Mouse (Mus musculus) midbrain, embryonic 15.5 days (tissue): ENCODE measurements around the gene Slc12a9. TPM values are rescaled to one million over a fixed set of nuclear protein-coding genes. Genes with fewer than 3 reads are reported as not detected.

Experiments
- ATAC-seq: fragments of 200-750 bp; cut with Nextera tagmentation; replicated peaks from 2 replicates; pipeline ENCODE4 v1.8.0; 2017; ENCODE audit warnings: moderate TSS enrichment
- H3K27ac ChIP-seq: fragments of 300-500 bp; sonication (generic); 2 replicates; pipeline ENCODE4 v1.5.1; 2015; ENCODE audit warnings: mild to moderate bottlenecking, inconsistent platforms
- H3K27me3 ChIP-seq: fragments of 300-500 bp; sonication (generic); replicated peaks from 2 replicates; pipeline ENCODE4 v1.6.1; 2015; ENCODE audit warnings: inconsistent platforms
- H3K36me3 ChIP-seq: fragments of 300-500 bp; sonication (generic); replicated peaks from 2 replicates; pipeline ENCODE4 v1.6.1; 2015; ENCODE audit warnings: inconsistent platforms
- H3K4me1 ChIP-seq: fragments of 300-500 bp; sonication (generic); 2 replicates; pipeline ENCODE4 v1.6.1; 2015; ENCODE audit warnings: inconsistent platforms
- H3K4me2 ChIP-seq: fragments of 300-500 bp; sonication (generic); 2 replicates; pipeline ENCODE4 v1.6.1; 2015; ENCODE audit warnings: inconsistent platforms, mild to moderate bottlenecking, moderate library complexity
- H3K4me3 ChIP-seq: fragments of 300-500 bp; sonication (generic); 2 replicates; pipeline ENCODE4 v1.5.1; 2015; ENCODE audit warnings: mild to moderate bottlenecking, inconsistent platforms
- H3K9ac ChIP-seq: fragments of 300-500 bp; sonication (generic); 2 replicates; pipeline ENCODE4 v1.6.1; 2015; ENCODE audit warnings: mild to moderate bottlenecking, inconsistent platforms
- H3K9me3 ChIP-seq: fragments of 300-500 bp; sonication (generic); 2 replicates; pipeline ENCODE4 v1.6.1; 2016; ENCODE audit warnings: inconsistent platforms
- WGBS: fragments of 180-500 bp; shearing (Covaris S2); methylation state at CpG from one replicate; pipeline ENCODE4 v1.1.7; 2015; ENCODE audit warnings: mixed read lengths; 5-methylcytosine and 5-hydroxymethylcytosine counted together
- polyA plus RNA-seq: library from polyadenylated mRNA; unstranded; fragments of >200 nt; fragmentation: Nextera tagmentation; extraction: Ambion mirVana; gene quantifications from 2 replicates; pipeline ENCODE4 v1.2.1, GENCODE M21; 2015

The Slc12a9 gene
- polyA plus RNA-seq, 1 experiment from 2014 or later = 29.5 TPM

DNA sequence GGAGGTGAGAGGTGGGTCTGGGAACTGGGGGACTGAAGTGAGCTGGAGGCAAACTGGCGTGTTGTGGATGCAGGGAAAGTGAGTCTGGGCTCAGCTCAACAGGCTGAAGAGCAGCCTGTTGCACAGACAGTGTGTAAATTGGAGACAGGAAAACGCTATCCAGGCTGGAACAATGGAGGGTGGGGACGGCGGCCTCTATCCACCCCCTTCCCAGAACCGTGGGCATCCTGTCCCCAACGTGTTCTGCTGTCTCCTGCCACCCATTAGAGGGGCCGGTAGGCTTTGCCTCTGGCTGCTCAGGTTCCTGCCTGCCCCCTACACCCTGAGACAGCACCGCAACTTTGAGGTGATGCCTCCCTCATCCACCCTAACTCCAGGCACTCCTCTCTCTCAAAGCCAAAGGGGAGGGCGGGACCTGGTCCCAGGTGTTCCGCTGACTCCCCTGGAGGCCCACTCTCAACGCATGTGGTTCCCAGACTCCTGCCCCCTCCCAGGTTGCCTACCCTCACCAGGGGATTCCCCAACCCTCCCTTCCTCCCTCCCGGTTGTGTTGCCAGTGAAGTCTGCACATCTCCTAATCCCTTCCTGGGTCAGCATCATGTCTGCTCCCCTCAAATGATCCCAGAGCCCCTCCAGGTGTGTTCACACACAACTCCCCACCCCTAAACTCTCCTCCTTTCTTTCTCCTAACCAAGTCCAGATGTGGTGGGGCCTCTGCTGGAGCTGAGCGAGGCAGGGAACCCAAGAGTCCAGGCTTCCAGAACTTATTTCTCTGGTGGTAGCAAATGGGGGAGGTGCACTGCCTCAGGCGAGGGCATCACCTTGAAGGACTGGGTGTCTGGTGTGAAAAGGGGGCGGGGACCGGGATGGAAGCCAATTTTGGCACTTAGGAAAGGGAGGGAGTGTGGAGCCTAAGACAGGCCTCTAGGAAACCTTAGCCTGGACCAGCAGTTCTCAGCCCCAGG, 18.9 kb upstream of the Slc12a9 start:
- ATAC-seq = no peak
- Histone ChIP-seq H3K4me2 (peak overlapping the region; percentile 95), H3K36me3 (no peaks in the 10 kb centered on the region), H3K4me3 (peak overlapping the region; percentile 49), H3K9ac (no peak overlapping the region), H3K27me3 (peaks cover 16% of the 10 kb centered on the region; the same call in 1 of the 2 replicates), H3K9me3 (no peaks in the 10 kb centered on the region), H3K4me1 (peaks cover 38% of the 10 kb centered on the region), H3K27ac (no peak overlapping the region)
- 24% methylated on average over 16 of the region's 16 CpGs for WGBS

DNA sequence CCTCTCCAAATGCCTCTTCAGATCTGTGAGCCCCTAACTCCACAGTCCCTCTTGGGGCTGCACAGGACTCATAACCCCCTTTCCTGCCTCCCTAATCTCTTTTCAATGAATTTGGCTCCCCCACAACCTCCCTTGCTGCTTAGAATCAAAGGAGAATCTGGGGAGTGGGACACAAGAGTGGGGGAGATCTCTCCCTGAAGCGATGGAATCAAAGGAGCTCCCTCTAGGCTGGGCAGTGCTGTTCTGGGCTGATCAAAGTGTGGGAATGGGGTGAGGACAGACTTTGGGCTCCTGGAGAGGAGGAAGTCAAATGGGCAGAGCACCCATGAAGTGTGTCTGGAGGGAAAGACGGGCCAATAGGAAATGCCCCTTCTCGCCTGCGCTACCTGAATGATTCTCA, 18.0 kb upstream of the Slc12a9 start:
- H3K36me3 ChIP-seq = no peaks in the 10 kb centered on the region
- peaks cover 38% of the 10 kb centered on the region for H3K4me1 ChIP-seq
- H3K9me3 ChIP-seq = no peaks in the 10 kb centered on the region
- peak overlapping the region; percentile 49 for H3K4me3 ChIP-seq
- no peak for ATAC-seq
- H3K27ac ChIP-seq = 0 out of 2 replicates have a peak overlapping the region, but pooled peaks have one; percentile 44
- H3K9ac ChIP-seq = 0 out of 2 replicates have a peak overlapping the region, but pooled peaks have one; percentile 8
- H3K4me2 ChIP-seq = peak overlapping the region; percentile 95
- H3K27me3 ChIP-seq = peaks cover 16% of the 10 kb centered on the region; the same call in 1 of the 2 replicates
- 10% methylated on average over 4 of the region's 4 CpGs for WGBS

DNA sequence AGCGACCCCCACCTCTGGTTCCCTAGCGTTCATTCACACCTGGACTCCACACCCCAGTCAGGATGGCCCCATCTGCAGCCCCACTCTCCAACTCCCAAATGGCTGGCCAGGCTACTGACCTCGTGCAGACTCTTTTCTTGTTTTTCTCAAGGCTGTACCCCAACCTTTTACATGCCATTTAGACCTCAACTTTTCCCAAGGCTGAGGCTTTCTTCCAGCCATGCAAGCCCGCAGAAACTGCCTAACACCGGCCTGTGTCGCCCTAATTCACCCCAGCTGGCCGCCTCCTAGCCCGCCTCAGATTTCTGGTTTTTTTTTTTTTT, 17.6 kb upstream of the Slc12a9 start:
- H3K27ac ChIP-seq = 0 out of 2 replicates have a peak overlapping the region, but pooled peaks have one; percentile 44
- peaks cover 38% of the 10 kb centered on the region for H3K4me1 ChIP-seq
- peaks cover 16% of the 10 kb centered on the region; the same call in 1 of the 2 replicates for H3K27me3 ChIP-seq
- peak overlapping the region; percentile 49 for H3K4me3 ChIP-seq
- 4% methylated on average over 8 of the region's 8 CpGs for WGBS
- peak overlapping the region; percentile 95 for H3K4me2 ChIP-seq
- H3K9ac ChIP-seq = 0 out of 2 replicates have a peak overlapping the region, but pooled peaks have one; percentile 8
- H3K9me3 ChIP-seq = no peaks in the 10 kb centered on the region
- no peak for ATAC-seq
- H3K36me3 ChIP-seq = no peaks in the 10 kb centered on the region

DNA sequence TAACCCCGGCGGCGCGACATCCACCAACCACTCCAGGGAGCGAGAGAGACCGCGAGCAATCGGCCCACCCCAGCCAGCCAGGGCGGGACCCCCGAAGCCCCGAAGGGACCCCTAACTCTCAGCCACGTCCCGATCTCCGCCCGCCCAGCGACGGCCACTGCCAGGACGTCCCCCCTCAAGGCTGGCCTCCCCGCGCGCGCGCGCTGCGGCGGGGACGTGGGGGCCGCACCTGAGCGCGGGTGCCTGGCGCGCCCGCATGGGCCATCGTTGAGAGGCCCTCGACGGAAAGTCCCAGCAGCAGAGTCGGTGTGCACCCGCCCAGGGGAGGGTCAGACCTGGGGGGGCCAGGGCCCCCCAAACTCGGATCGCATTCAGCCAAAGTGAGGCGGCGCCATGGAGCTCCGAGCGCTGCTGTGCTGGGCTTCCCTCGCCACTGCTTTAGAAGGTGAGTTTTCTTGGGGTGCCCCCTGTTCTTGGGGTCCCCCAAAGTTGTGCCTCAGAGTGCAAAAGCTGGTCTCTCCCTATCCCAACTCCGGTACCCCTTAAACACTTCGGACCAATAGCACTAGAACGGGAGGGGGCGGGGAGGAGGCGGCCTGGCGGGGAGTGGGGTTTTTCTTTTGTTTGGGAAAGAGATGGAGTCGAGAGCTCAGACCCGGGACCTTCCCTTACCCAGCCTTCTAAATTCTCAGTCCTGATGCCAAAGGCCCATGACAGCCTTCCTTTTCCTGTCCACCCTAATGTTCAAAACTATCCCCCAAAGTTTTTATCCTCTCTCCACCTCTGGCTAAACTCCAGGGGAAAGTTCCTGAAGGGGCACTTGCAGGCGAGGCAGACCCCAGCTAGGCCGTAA, 17.0 kb upstream of the Slc12a9 start:
- Histone ChIP-seq H3K9me3 (no peaks in the 10 kb centered on the region), H3K4me1 (peaks cover 38% of the 10 kb centered on the region), H3K4me2 (peak overlapping the region; percentile 95), H3K36me3 (no peaks in the 10 kb centered on the region), H3K27me3 (peaks cover 16% of the 10 kb centered on the region; the same call in 1 of the 2 replicates), H3K4me3 (peak overlapping the region; percentile 49), H3K9ac (peak overlapping the region; percentile 56), H3K27ac (peak overlapping the region; percentile 62)
- peak; percentile 44 for ATAC-seq
- under 1% methylated on average over 55 of the region's 55 CpGs for WGBS

DNA sequence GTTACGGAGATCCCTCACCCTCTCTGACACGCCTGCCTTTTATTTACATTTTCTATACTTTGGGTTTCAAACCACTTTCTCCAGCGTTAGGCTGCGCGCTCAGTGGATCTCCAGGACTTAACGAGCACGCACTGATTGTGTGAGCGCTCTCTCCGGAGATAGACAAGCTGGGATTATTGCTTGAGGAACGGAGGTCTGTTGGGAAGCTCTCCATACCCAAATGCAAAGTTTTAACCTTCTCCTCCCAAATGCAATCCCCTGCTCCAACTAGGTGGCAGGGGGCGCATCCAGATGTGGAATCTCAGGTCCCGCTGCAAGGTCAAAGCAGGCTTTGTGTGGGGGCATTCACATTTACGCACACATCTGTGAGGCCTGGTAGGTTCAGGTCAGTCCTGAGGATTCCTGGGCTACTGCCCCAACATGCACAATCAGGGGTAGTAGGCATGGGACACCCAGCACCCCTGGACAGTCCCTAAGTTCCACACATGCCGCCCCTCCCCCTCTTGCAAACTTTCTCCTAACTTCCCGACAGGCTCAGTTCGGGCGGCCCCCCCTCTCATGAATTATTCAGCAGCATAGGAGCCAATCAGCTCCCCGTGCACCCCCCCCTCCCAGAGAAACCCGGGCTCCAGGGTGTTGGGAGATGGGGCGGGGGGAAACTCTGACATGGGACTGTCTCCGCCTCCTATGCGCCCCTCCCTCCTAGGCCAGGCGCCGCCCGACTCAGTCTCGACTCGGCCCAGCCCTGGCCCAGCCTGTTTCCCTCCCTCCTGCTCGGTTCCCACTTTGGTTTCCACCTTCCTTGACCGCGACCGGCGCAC, 16.2 kb upstream of the Slc12a9 start, which contains the start of gene Ephb4:
Gene Ephb4, plus strand, starts transcription at position 726 of the 821 bp plus-strand sequence.
- H3K36me3 ChIP-seq = no peaks in the 10 kb centered on the region
- H3K27me3 ChIP-seq = peaks cover 16% of the 10 kb centered on the region; the same call in 1 of the 2 replicates
- peak within 1 kb of the TSS; percentile 49 for H3K4me3 ChIP-seq
- peak within 1 kb of the TSS; percentile 95 for H3K4me2 ChIP-seq
- H3K27ac ChIP-seq = peak within 1 kb of the TSS; percentile 62
- peak; percentile 90 for ATAC-seq
- H3K9ac ChIP-seq = peak within 1 kb of the TSS; percentile 56
- H3K4me1 ChIP-seq = peaks cover 38% of the 10 kb centered on the region
- H3K9me3 ChIP-seq = no peaks in the 10 kb centered on the region
- WGBS = under 1% methylated on average over 31 of the region's 32 CpGs

DNA sequence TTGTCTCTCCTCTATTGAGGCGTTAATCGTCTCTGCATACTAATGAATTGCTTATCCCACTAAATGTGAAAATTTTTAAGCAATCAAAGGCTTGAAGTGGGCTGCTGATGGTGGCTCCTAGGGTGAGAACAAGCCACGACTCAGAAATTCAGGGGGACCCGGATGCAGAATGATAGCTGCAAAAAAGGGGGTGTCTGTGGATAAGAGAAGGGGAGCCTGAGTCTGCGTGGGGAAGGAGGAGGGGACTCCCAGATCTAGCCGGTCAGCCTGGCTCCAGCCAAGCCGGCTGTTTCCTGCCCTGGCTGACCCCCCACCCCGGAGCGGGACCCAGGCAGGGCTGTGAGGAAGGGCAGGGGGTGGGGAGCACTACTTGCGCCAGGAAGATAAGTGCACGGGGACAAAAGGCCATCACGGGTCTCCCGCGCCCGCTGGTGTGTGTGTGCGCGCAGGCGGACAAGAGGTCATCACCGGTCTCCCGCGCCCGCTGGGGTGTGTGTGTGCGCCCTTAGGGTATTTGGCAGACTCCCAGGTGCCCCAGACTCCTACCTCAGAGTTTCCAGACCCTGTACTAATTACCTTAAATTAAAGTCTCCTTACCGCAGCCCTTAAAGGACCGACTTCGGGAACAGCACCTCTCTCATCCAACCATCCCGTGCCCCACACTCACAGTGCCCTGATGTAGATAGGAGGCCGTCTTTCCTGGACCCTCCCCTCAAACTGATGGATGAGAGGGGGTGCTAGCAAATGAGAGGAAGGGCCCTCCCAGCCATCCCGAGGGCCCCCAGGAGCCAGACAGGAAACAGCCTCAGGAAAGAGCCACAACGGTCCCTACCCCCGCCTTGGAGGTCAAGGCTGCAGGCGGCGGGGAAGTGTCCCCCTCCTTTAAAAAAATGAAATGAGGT, 15.3 kb upstream of the Slc12a9 start:
- WGBS = under 1% methylated on average over 31 of the region's 33 CpGs
- ATAC-seq = no peak; the same call in 1 of the 2 replicates
- Histone ChIP-seq H3K27ac (no peak overlapping the region), H3K27me3 (peaks cover 16% of the 10 kb centered on the region; the same call in 1 of the 2 replicates), H3K4me3 (peak overlapping the region; percentile 49), H3K9me3 (no peaks in the 10 kb centered on the region), H3K36me3 (no peaks in the 10 kb centered on the region), H3K4me1 (peaks cover 38% of the 10 kb centered on the region), H3K4me2 (peak overlapping the region; percentile 95), H3K9ac (peak overlapping the region; percentile 27; the same call in 1 of the 2 replicates)

DNA sequence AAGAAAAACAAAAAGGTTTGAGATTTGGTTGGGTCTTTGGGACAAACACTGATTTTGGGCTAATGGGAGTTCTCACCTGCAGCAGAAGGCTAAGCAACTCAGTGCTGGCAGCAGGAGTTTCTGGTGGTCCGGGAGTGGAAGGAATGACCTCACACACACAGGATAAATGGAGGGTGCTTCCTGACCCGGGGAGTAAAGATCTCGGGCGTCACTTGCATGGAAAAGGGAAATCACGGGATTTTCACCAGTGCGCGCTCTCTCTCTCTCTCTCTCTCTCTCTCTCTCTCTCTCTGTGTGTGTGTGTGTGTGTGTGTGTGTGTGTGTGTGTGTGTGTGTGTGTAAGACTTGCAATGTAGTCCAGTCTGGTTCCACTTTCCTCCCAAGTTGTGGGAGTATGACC, 14.5 kb upstream of the Slc12a9 start:
- ATAC-seq = no peak
- peaks cover 16% of the 10 kb centered on the region; the same call in 1 of the 2 replicates for H3K27me3 ChIP-seq
- H3K4me2 ChIP-seq = no peak overlapping the region; the same call in 1 of the 2 replicates
- no peak overlapping the region for H3K9ac ChIP-seq
- H3K36me3 ChIP-seq = no peaks in the 10 kb centered on the region
- peaks cover 38% of the 10 kb centered on the region for H3K4me1 ChIP-seq
- H3K9me3 ChIP-seq = no peaks in the 10 kb centered on the region
- WGBS = 6% methylated on average over 5 of the region's 7 CpGs
- no peak overlapping the region for H3K27ac ChIP-seq
- no peak overlapping the region for H3K4me3 ChIP-seq

DNA sequence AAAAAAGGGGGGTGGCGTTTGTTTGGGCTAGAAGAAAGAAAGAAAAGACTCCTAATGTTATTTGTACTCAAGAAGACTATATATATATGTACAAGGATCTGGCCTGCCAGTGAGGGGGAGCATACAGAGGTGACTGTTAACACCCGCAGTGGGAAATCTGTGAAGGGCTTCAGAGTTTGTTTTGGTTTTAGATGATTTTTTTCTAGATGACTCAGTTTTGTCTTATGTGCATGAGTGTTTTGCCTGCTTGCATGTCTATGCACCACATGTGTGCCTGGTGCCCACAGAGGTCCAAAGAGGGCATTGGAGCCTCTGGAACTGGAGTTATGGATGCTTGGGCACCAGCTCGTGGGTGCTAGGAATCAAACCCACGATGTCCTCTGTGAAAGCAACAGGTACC, 13.6 kb upstream of the Slc12a9 start:
- WGBS = 85% methylated on average over 4 of the region's 4 CpGs
- Histone ChIP-seq H3K27ac (no peak overlapping the region), H3K27me3 (peaks cover 16% of the 10 kb centered on the region; the same call in 1 of the 2 replicates), H3K4me2 (no peak overlapping the region), H3K9me3 (no peaks in the 10 kb centered on the region), H3K4me3 (no peak overlapping the region), H3K36me3 (no peaks in the 10 kb centered on the region), H3K9ac (no peak overlapping the region), H3K4me1 (peaks cover 31% of the 10 kb centered on the region)
- no peak for ATAC-seq

DNA sequence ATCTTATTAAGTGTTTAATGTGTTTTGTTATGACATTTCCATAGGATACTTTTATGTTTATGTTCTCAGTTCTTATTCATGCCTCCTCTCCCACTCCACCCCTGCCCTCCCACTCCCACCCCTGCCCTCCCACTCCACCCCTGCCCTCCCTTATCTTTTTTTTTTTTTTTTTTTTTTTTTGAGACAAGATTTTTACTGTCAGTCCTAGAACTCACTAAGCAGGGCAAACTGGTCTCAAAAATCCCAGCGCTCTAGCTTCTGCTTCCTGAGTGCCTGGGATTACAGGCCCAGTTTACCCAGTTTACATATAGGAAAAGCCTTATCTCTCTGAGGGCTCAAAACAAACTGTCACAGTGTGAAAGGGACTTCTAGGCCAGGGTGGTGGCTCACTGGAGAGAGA, 13.0 kb upstream of the Slc12a9 start:
- Histone ChIP-seq H3K27me3 (peaks cover 16% of the 10 kb centered on the region; the same call in 1 of the 2 replicates), H3K9me3 (no peaks in the 10 kb centered on the region), H3K4me1 (peaks cover 27% of the 10 kb centered on the region), H3K4me3 (no peak overlapping the region), H3K4me2 (no peak overlapping the region), H3K27ac (no peak overlapping the region), H3K36me3 (no peaks in the 10 kb centered on the region), H3K9ac (no peak overlapping the region)
- WGBS = 83% methylated on average over 1 of the region's 1 CpGs
- ATAC-seq = no peak

DNA sequence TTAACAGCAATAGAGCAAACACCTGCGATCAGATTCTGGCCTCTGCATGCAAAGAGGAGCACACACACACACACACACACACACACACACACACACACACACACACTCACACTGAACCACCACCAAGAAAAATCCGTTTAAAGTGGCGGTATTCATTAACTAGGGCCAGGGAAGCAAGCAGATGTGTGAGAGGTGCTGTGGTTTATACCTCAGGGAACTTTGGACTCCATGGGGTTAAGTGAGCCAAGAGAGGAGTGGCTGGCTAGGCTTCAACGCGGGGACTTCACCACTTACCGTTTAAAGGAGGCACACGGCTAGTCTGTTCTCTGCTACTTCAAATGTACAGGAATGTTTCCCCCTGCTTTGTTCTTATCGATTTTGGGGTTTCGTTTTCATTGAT, 12.4 kb upstream of the Slc12a9 start:
- Histone ChIP-seq H3K4me3 (no peak overlapping the region), H3K36me3 (no peaks in the 10 kb centered on the region), H3K27me3 (peaks cover 16% of the 10 kb centered on the region; the same call in 1 of the 2 replicates), H3K4me1 (peaks cover 25% of the 10 kb centered on the region), H3K9me3 (no peaks in the 10 kb centered on the region), H3K27ac (no peak overlapping the region), H3K9ac (no peak overlapping the region), H3K4me2 (no peak overlapping the region)
- 20% methylated on average over 9 of the region's 9 CpGs for WGBS
- no peak for ATAC-seq
